Mouse (Mus musculus) brown adipose tissue, adult 24 weeks (tissue): ENCODE results near the gene Slc1a5. TPM values are rescaled to one million over a fixed set of nuclear protein-coding genes. Genes with fewer than 3 reads are reported as not detected.

Experiments
- H3K27ac ChIP-seq: fragments of 200-500 bp; replicated peaks from 2 replicates; pipeline ENCODE4 v1.5.1; 2012; ENCODE audit warnings: low read depth, mild to moderate bottlenecking, low read length
- H3K4me1 ChIP-seq: fragments of 200-500 bp; 2 replicates; pipeline ENCODE4 v1.6.1; 2012; ENCODE audit warnings: low read length, mixed read lengths; ENCODE audit not compliant: control insufficient read depth, insufficient read depth, insufficient read length
- H3K4me3 ChIP-seq: fragments of 200-500 bp; 2 replicates; pipeline ENCODE4 v1.5.1; 2012; ENCODE audit warnings: low read depth, mild to moderate bottlenecking, low read length, moderate library complexity; ENCODE audit not compliant: insufficient read depth
- polyA plus RNA-seq: library from polyadenylated mRNA; stranded (reverse); fragments of >200 nt; gene quantifications from 2 replicates; pipeline ENCODE4 v1.2.4, GENCODE M21; 2012; ENCODE audit not compliant: missing spikeins, insufficient read depth, insufficient read length

Slc1a5 gene
- polyA plus RNA-seq, 1 experiment: 297 TPM

GRCm38 (mm10) chr7:16763463-16764218, 17.5 kb upstream of the Slc1a5 start:
- peak overlapping the region; percentile 55 for H3K27ac ChIP-seq
- H3K4me3 ChIP-seq: no peak overlapping the region
- H3K4me1 ChIP-seq: peaks cover 14% of the 10 kb centered on the region

DNA sequence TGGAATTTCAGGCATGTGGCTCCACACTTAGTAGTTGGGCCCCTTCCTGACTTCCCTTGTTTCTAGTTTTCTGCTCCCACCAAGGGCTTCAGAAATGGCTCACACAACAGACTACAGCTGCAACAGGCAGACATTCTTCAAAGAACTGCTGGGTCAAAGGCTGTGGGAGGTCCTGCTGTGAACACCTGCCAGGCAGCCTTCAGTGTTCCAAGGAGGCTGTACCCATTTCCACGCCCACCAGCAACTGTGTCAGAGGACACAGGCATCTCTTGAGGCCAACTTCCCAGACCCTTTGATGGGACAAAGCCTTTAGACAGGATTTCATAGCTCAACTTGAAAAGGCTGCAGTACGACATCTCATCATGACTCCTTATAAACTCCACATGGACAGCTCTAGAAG, 14.7 kb upstream of the Slc1a5 start:
- H3K27ac ChIP-seq: peak overlapping the region; percentile 91

GRCm38 (mm10) chr7:16775888-16776287, 5.3 kb upstream of the Slc1a5 start:
- Histone ChIP-seq H3K4me1 (peaks cover 2% of the 10 kb centered on the region; the same call in 1 of the 2 replicates), H3K4me3 (no peak overlapping the region), H3K27ac (no peak overlapping the region)

More for the DNA sequence above, 14.7 kb upstream of the Slc1a5 start:
- H3K4me3 ChIP-seq: peak overlapping the region; percentile 46
- peaks cover 12% of the 10 kb centered on the region for H3K4me1 ChIP-seq

DNA sequence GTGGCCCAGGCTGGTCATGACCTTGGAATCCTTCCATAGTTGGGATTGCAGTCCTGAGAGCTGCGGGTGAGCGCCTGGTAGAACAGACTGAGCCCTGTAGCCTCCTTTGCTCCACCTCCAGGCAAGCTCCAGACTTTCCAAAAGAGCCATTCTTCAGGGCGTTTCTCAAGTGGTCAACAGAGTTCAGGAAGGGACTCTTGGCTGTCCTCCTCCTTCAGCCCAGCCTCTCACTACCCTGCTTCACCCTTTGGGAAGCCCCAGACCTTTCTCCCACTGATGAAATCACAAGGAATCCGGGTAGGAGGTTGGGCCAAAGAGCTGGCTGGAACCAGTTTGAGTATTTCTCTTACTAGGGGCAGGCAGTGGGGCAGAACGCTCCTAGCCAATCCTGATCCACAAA, 1.1 kb upstream of the Slc1a5 start:
- Histone ChIP-seq H3K4me1 (peaks cover 2% of the 10 kb centered on the region; the same call in 1 of the 2 replicates), H3K27ac (peak overlapping the region; percentile 80), H3K4me3 (no peak overlapping the region)

DNA sequence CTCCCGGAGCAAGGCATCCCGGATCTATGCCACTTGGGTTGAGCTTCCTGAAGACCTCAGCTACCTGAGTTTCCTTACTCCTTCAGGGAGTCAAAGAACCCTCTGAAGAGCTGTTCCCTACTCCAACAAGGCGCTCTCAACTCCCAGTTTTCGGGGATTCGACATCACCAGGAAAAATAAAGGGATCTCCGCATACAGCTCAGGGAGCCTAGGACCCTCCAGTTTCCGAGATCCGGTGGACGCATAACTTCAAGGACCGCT, 345 bp downstream of the Slc1a5 start:
- Histone ChIP-seq H3K4me3 (peak overlapping the region; percentile 85), H3K4me1 (peaks cover 2% of the 10 kb centered on the region; the same call in 1 of the 2 replicates), H3K27ac (peak overlapping the region; percentile 75)

DNA sequence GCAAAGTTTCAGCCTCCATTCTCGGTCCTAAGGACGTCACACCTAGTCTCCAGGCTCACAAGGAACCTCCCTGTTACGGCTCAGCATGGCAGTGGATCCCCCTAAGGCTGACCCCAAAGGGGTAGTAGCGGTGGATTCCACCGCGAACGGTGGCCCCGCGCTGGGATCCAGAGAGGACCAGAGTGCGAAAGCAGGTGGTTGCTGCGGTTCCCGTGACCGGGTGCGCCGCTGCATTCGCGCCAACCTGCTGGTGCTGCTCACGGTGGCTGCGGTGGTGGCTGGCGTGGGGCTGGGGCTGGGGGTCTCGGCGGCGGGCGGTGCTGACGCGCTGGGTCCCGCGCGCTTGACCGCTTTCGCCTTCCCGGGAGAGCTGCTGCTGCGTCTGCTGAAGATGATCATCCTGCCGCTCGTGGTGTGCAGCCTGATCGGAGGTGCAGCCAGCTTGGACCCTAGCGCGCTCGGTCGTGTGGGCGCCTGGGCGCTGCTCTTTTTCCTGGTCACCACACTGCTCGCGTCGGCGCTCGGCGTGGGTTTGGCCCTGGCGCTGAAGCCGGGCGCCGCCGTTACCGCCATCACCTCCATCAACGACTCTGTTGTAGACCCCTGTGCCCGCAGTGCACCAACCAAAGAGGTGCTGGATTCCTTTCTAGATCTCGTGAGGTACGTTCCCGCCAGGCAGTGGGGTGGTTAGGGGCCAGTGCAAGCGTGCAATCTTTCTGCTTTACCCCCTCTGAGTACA, 845 bp downstream of the Slc1a5 start:
- peak overlapping the region; percentile 85 for H3K4me3 ChIP-seq
- peaks cover 2% of the 10 kb centered on the region; the same call in 1 of the 2 replicates for H3K4me1 ChIP-seq
- H3K27ac ChIP-seq: peak overlapping the region; percentile 75

- H3K4me3 ChIP-seq: peak overlapping the region; percentile 85
- H3K27ac ChIP-seq: peak overlapping the region; percentile 75
- peaks cover 2% of the 10 kb centered on the region; the same call in 1 of the 2 replicates for H3K4me1 ChIP-seq
These were observed 1.5 kb downstream of the Slc1a5 start for GRCm38 (mm10) chr7:16782555-16783125.

- H3K4me1 ChIP-seq: peaks cover 2% of the 10 kb centered on the region; the same call in 1 of the 2 replicates
- H3K4me3 ChIP-seq: peak overlapping the region; percentile 85
- peak overlapping the region; percentile 75 for H3K27ac ChIP-seq
These were observed 2.1 kb downstream of the Slc1a5 start for GRCm38 (mm10) chr7:16783224-16783688.

DNA sequence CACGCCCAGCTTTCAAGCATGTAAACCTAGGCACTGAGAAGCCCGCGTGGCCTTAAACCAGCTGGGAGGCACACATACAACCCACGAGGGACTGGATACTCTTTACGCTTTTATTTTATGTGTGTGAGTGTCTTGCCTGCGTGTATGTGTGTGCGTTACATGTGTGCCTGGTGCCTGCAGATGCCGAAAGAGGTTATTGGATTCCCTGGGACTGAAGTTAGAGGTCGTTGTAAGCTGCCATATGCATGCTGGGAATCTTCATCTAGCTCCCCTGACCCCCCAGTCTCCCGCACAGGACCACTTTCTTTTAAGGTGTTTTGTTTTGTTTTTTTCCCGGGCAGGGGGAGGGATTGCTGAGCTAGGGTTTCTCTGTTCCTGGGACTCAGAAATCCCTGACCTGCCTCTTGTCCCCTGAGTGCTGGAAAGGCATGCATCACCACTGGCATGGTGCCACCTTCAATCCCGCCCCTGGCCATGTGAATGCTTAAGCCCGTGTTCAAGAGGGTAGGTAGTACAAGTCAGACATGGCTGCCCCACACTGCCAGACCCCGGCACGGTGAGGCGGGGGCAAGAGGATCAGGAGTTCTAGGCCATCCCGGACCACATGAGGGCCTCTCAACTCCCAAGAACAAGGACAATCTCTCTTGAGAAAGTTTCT, 2.7 kb downstream of the Slc1a5 start:
- peak overlapping the region; percentile 75 for H3K27ac ChIP-seq
- peak overlapping the region; percentile 85 for H3K4me3 ChIP-seq
- peaks cover 2% of the 10 kb centered on the region; the same call in 1 of the 2 replicates for H3K4me1 ChIP-seq

GRCm38 (mm10) chr7:16784498-16784976, 3.4 kb downstream of the Slc1a5 start:
- peak overlapping the region; percentile 70 for H3K27ac ChIP-seq
- peak overlapping the region; percentile 85 for H3K4me3 ChIP-seq
- H3K4me1 ChIP-seq: peaks cover 2% of the 10 kb centered on the region; the same call in 1 of the 2 replicates

GRCm38 (mm10) chr7:16785541-16786083, 4.5 kb downstream of the Slc1a5 start:
- Histone ChIP-seq H3K4me3 (peak overlapping the region; percentile 39), H3K27ac (0 out of 2 replicates have a peak overlapping the region, but pooled peaks have one; percentile 15), H3K4me1 (no peaks in the 10 kb centered on the region)

DNA sequence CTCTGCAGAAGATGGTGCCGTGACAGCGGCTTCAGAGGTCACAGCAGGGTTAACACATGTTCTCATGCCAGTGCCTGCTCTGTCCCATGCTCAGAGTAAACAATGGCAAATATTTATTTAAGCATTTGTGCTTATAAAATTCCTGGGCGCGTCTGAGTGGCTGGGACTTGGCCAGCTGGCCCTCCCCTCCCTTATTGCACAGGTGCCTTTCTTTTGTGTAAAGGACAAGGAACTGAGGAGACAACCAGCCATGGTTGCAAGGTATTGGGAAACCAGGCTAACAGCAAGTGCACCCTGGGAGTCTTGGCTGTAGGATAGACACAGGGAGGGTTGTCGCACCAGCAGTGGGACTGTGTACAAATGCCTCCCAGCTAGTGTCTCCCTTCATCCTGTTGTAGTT, 11.2 kb downstream of the Slc1a5 start:
- H3K27ac ChIP-seq: no peak overlapping the region

GRCm38 (mm10) chr7:16793010-16793725, 12.0 kb downstream of the Slc1a5 start:
- H3K27ac ChIP-seq: no peak overlapping the region
- no peak overlapping the region for H3K4me3 ChIP-seq
- H3K4me1 ChIP-seq: no peaks in the 10 kb centered on the region

More for the DNA sequence above, 11.2 kb downstream of the Slc1a5 start:
- H3K4me1 ChIP-seq: no peaks in the 10 kb centered on the region
- H3K4me3 ChIP-seq: no peak overlapping the region

GRCm38 (mm10) chr7:16794886-16795285, 13.7 kb downstream of the Slc1a5 start:
- no peak overlapping the region for H3K4me3 ChIP-seq
- H3K27ac ChIP-seq: no peak overlapping the region
- no peaks in the 10 kb centered on the region for H3K4me1 ChIP-seq
